Mouse (Mus musculus) myocyte (in vitro differentiated cells): ENCODE data around the gene Olfr822.
"Not testable (repeated sequence)": the region's sequence is repeated elsewhere in the genome, so short reads cannot be mapped to it uniquely, and the experiment has no call there.

Source experiments
- CEBPB ChIP-seq: IDR thresholded peaks from 2 replicates; pipeline ENCODE4 v1.6.1; 2011; ENCODE audit warnings: mild to moderate bottlenecking, moderate library complexity; ENCODE audit not compliant: poor library complexity, insufficient read depth, severe bottlenecking
- E2F4 ChIP-seq: IDR thresholded peaks from one replicate; pipeline ENCODE4 v1.6.1; 2011; ENCODE audit warnings: mild to moderate bottlenecking, control low read depth, moderate library complexity; ENCODE audit not compliant: insufficient read depth
- MAX ChIP-seq: IDR thresholded peaks from one replicate; pipeline ENCODE4 v1.6.1; 2011; ENCODE audit warnings: low read depth, mild to moderate bottlenecking, control low read depth
- MYOD1 ChIP-seq, 3 experiments: IDR thresholded peaks; one replicate each; pipeline ENCODE4 v1.6.1; 2011; ENCODE audit warnings: control low read depth in 2 of 3, low read depth in 2 of 3, mild to moderate bottlenecking in 2 of 3, moderate library complexity in 1 of 3; ENCODE audit not compliant: insufficient read length in 2 of 3, control insufficient read depth in 1 of 3
- MYOG ChIP-seq, 3 experiments: IDR thresholded peaks; one replicate each; pipeline ENCODE4 v1.6.1; 2011; ENCODE audit warnings: control low read depth in 2 of 3, low read depth in 2 of 3, mild to moderate bottlenecking in 2 of 3; ENCODE audit not compliant: insufficient read length in 2 of 3, control insufficient read depth in 1 of 3, insufficient read depth in 1 of 3
- POLR2A ChIP-seq: IDR thresholded peaks from one replicate; pipeline ENCODE4 v1.6.1; 2011; ENCODE audit warnings: low read depth, mild to moderate bottlenecking, control low read depth, moderate library complexity; ENCODE audit not compliant: insufficient read length
- REST ChIP-seq: IDR thresholded peaks from one replicate; pipeline ENCODE4 v1.6.1; 2011; ENCODE audit warnings: mild to moderate bottlenecking, control low read depth, moderate library complexity; ENCODE audit not compliant: insufficient read depth, insufficient read length
- SRF ChIP-seq: IDR thresholded peaks from one replicate; pipeline ENCODE4 v1.6.1; 2011; ENCODE audit warnings: low read depth; ENCODE audit not compliant: control insufficient read depth, insufficient read length
- TCF12 ChIP-seq: IDR thresholded peaks from one replicate; pipeline ENCODE4 v1.6.1; 2011; ENCODE audit warnings: mild to moderate bottlenecking, control low read depth; ENCODE audit not compliant: poor library complexity, insufficient read depth, severe bottlenecking
- TCF3 ChIP-seq: IDR thresholded peaks from one replicate; pipeline ENCODE4 v1.6.1; 2011; ENCODE audit warnings: low read depth, control low read depth; ENCODE audit not compliant: insufficient read length
- USF1 ChIP-seq: IDR thresholded peaks from one replicate; pipeline ENCODE4 v1.6.1; 2011; ENCODE audit warnings: low read depth, mild to moderate bottlenecking, control low read depth, moderate library complexity

DNA sequence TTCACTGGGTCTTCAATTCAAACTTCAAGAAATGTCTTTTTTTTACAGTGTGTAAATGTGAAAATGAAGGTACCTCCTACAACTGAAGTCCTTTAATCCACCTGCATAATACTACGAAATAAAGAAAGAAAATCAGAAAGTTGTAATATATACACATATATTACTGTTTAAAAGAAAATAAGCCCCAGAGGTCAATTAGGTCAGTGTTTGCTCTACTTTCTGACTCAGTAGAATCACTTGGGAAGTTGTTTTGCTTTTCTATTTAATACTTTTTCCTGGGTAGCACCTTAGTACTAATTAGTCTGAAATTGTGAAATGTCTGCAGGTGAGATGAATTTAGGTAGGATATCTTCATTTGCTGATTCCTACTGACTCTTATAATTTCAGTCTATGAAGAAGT is 44.3 kb downstream of the Olfr822 start, which contains the start of gene Olfr823:
- TF ChIP-seq POLR2A; TCF12; REST; E2F4; TCF3; MAX; MYOD1 (IDR thresholded peaks at IDR 0.05; ENCODE audit: control insufficient read depth in 1 of 3, insufficient read length in 2 of 3, low read depth in 2 of 3); MYOG (IDR thresholded peaks at IDR 0.05; ENCODE audit: control insufficient read depth in 1 of 3, insufficient read depth in 1 of 3, insufficient read length in 2 of 3, low read depth in 2 of 3); CEBPB; USF1; SRF: not testable (repeated sequence)
